Mouse (Mus musculus): ENCODE data around the gene Hesx1. TPM values are rescaled to one million over a fixed set of nuclear protein-coding genes. Genes with fewer than 3 reads are reported as not detected.
A peak's percentile ranks its signal among the peaks of the same experiment; 100 is the strongest.

Gene Hesx1
- polyA plus RNA-seq, 1 experiment from 2014 or later: not detected

DNA sequence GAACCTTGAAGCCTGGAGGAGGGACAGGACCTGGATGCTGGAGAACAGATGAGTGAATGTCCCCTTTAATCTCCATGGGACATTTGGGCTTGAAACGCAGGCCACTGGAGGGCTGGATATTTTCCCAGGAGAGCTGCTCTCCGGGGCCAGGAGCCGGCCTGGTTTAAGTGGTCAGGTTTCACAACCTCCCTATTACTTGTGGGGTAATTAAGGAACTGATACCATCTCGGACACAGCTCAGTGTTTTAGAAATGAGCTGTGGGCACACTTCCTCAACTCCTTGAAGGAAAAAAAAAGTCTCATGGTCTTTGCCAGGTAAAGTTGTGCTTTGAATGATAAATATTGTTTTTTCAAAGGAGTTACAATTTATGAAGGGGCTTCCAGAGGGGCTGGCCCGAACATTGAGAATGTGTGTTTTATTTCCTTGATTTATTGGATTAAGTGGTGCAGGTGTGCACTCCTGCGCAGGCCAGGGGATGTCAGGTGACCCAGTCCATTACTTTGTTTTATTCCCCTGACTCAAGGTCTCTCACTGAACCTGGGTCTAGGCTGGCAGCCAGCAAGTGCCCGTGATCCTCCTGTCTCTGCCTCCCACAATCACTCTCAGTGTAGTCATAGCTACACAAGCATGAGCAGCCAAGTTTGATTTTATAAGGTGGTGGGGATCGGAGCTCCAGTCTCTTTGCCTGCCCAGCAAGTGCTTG, 48.2 kb downstream of the Hesx1 start:
- 0 out of 2 replicates have a peak, but pooled peaks cover 2% of the 10 kb centered on the region for H3K27me3 ChIP-seq (ENCODE audit: control insufficient read depth, insufficient read depth, low read length)
- H3K27ac ChIP-seq (ENCODE audit: low read depth, low read length): no peak overlapping the region
- no peak overlapping the region for H3K4me3 ChIP-seq (ENCODE audit: low read depth, low read length)
- no peaks in the 10 kb centered on the region for H3K36me3 ChIP-seq (ENCODE audit: control insufficient read depth, insufficient read depth, low read length)
- H3K9ac ChIP-seq (ENCODE audit: low read length): no peak overlapping the region
- DNase-seq (ENCODE audit: low spot score): no peak
- no peaks in the 10 kb centered on the region for H3K9me3 ChIP-seq (ENCODE audit: control insufficient read depth, low read length)
- 36% methylated on average over 8 of the region's 8 CpGs for WGBS
- ATAC-seq (ENCODE audit: insufficient read depth, low FRiP score, low TSS enrichment): no peak
- peak overlapping the region; percentile 4; the same call in 1 of the 2 replicates for H3K4me2 ChIP-seq (ENCODE audit: low read depth)
- peaks cover 41% of the 10 kb centered on the region for H3K4me1 ChIP-seq (ENCODE audit: control insufficient read depth, insufficient read depth, low read length)

DNA sequence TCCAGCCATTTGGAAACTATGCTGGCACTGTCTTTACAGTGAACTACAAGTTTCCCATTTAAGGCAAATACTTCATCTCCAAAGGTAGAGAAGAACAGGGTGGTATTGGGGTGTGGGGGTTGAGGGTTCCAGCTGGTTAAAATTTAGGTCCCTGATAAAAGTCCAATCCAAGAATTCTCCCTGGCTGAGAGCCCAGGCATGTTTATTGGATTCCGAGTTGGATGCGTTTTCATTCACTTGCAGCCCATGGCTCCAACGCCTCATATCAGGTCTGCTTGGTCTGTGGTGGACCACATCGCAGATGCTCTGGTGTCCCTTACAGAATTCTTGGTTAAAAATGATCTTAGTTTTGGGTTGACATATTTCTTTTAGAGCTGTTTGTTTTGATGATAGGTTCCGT, 49.2 kb downstream of the Hesx1 start:
- no peaks in the 10 kb centered on the region for H3K36me3 ChIP-seq (ENCODE audit: control insufficient read depth, insufficient read depth, low read length)
- 0 out of 2 replicates have a peak overlapping the region, but pooled peaks have one; percentile 75 for H3K27ac ChIP-seq (ENCODE audit: low read depth, low read length)
- no peak overlapping the region for H3K4me2 ChIP-seq (ENCODE audit: low read depth)
- DNase-seq (ENCODE audit: low spot score) (no peak), ATAC-seq (ENCODE audit: insufficient read depth, low FRiP score, low TSS enrichment) (no peak)
- H3K27me3 ChIP-seq (ENCODE audit: control insufficient read depth, insufficient read depth, low read length): 0 out of 2 replicates have a peak, but pooled peaks cover 2% of the 10 kb centered on the region
- no peak overlapping the region for H3K4me3 ChIP-seq (ENCODE audit: low read depth, low read length)
- H3K9me3 ChIP-seq (ENCODE audit: control insufficient read depth, low read length): no peaks in the 10 kb centered on the region
- H3K9ac ChIP-seq (ENCODE audit: low read length): no peak overlapping the region
- WGBS: 60% methylated on average over 5 of the region's 5 CpGs
- peaks cover 48% of the 10 kb centered on the region for H3K4me1 ChIP-seq (ENCODE audit: control insufficient read depth, insufficient read depth, low read length)

- Histone ChIP-seq H3K4me1 (ENCODE audit: control insufficient read depth, insufficient read depth, low read length) (peaks cover 51% of the 10 kb centered on the region), H3K27me3 (ENCODE audit: control insufficient read depth, insufficient read depth, low read length) (0 out of 2 replicates have a peak, but pooled peaks cover 2% of the 10 kb centered on the region), H3K9ac (ENCODE audit: low read length) (no peak overlapping the region), H3K4me2 (ENCODE audit: low read depth) (peak overlapping the region; percentile 31), H3K4me3 (ENCODE audit: low read depth, low read length) (no peak overlapping the region), H3K36me3 (ENCODE audit: control insufficient read depth, insufficient read depth, low read length) (no peaks in the 10 kb centered on the region), H3K9me3 (ENCODE audit: control insufficient read depth, low read length) (no peaks in the 10 kb centered on the region), H3K27ac (ENCODE audit: low read depth, low read length) (peak overlapping the region; percentile 75)
- ATAC-seq (ENCODE audit: insufficient read depth, low FRiP score, low TSS enrichment) (peak; percentile 74), DNase-seq (ENCODE audit: low spot score) (peak; percentile 48)
- WGBS: under 1% methylated on average over 11 of the region's 11 CpGs
Measured at GRCm38 (mm10) chr14:27044221-27044966, 50.2 kb downstream of the Hesx1 start.

GRCm38 (mm10) chr14:27044967-27045361, 50.7 kb downstream of the Hesx1 start:
- peak; percentile 73 for DNase-seq (ENCODE audit: low spot score)
- H3K9me3 ChIP-seq (ENCODE audit: control insufficient read depth, low read length): no peaks in the 10 kb centered on the region
- no peak overlapping the region for H3K9ac ChIP-seq (ENCODE audit: low read length)
- peak overlapping the region; percentile 75 for H3K27ac ChIP-seq (ENCODE audit: low read depth, low read length)
- peak; percentile 73 for ATAC-seq (ENCODE audit: insufficient read depth, low FRiP score, low TSS enrichment)
- no peak overlapping the region for H3K4me3 ChIP-seq (ENCODE audit: low read depth, low read length)
- H3K27me3 ChIP-seq (ENCODE audit: control insufficient read depth, insufficient read depth, low read length): 0 out of 2 replicates have a peak, but pooled peaks cover 2% of the 10 kb centered on the region
- peaks cover 56% of the 10 kb centered on the region for H3K4me1 ChIP-seq (ENCODE audit: control insufficient read depth, insufficient read depth, low read length)
- no peaks in the 10 kb centered on the region for H3K36me3 ChIP-seq (ENCODE audit: control insufficient read depth, insufficient read depth, low read length)
- H3K4me2 ChIP-seq (ENCODE audit: low read depth): peak overlapping the region; percentile 31
- 0% methylated on average over 2 of the region's 2 CpGs for WGBS

GRCm38 (mm10) chr14:27048231-27048956, 54.2 kb downstream of the Hesx1 start:
- 35% methylated on average over 8 of the region's 8 CpGs for WGBS
- Histone ChIP-seq H3K27me3 (ENCODE audit: control insufficient read depth, insufficient read depth, low read length) (no peaks in the 10 kb centered on the region), H3K36me3 (ENCODE audit: control insufficient read depth, insufficient read depth, low read length) (no peaks in the 10 kb centered on the region), H3K9me3 (ENCODE audit: control insufficient read depth, low read length) (no peaks in the 10 kb centered on the region), H3K4me2 (ENCODE audit: low read depth) (no peak overlapping the region), H3K4me3 (ENCODE audit: low read depth, low read length) (no peak overlapping the region), H3K4me1 (ENCODE audit: control insufficient read depth, insufficient read depth, low read length) (peaks cover 83% of the 10 kb centered on the region), H3K9ac (ENCODE audit: low read length) (no peak overlapping the region), H3K27ac (ENCODE audit: low read depth, low read length) (no peak overlapping the region)
- DNase-seq (ENCODE audit: low spot score) (no peak), ATAC-seq (ENCODE audit: insufficient read depth, low FRiP score, low TSS enrichment) (no peak)

DNA sequence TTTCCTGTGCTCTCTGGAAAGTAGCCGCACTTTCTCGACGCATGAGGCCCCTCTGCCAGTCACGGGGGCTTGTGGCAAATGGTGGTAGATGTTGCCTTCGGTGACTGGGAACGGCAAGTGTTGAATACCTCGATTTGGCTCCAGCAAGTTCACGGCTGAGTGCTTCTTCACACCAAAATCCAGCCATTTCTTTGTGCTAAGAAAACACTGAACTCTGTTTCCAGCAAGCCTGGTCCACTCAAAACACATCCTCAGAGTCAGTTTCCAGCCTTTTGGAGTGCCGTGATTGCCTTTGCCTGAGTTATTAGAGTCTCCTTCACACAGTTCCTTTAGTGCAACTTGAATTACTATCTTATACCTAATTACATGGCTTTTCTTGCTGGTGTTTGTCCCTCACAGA, 55.8 kb downstream of the Hesx1 start:
- DNase-seq (ENCODE audit: low spot score) (peak; percentile 55), ATAC-seq (ENCODE audit: insufficient read depth, low FRiP score, low TSS enrichment) (peak; percentile 51; the same call in 1 of the 2 replicates)
- H3K36me3 ChIP-seq (ENCODE audit: control insufficient read depth, insufficient read depth, low read length): no peaks in the 10 kb centered on the region
- H3K9ac ChIP-seq (ENCODE audit: low read length): no peak overlapping the region
- peaks cover 68% of the 10 kb centered on the region for H3K4me1 ChIP-seq (ENCODE audit: control insufficient read depth, insufficient read depth, low read length)
- WGBS: 7% methylated on average over 9 of the region's 9 CpGs
- H3K4me3 ChIP-seq (ENCODE audit: low read depth, low read length): no peak overlapping the region
- no peaks in the 10 kb centered on the region for H3K9me3 ChIP-seq (ENCODE audit: control insufficient read depth, low read length)
- no peaks in the 10 kb centered on the region for H3K27me3 ChIP-seq (ENCODE audit: control insufficient read depth, insufficient read depth, low read length)
- peak overlapping the region; percentile 87 for H3K27ac ChIP-seq (ENCODE audit: low read depth, low read length)
- peak overlapping the region; percentile 23; the same call in 1 of the 2 replicates for H3K4me2 ChIP-seq (ENCODE audit: low read depth)

DNA sequence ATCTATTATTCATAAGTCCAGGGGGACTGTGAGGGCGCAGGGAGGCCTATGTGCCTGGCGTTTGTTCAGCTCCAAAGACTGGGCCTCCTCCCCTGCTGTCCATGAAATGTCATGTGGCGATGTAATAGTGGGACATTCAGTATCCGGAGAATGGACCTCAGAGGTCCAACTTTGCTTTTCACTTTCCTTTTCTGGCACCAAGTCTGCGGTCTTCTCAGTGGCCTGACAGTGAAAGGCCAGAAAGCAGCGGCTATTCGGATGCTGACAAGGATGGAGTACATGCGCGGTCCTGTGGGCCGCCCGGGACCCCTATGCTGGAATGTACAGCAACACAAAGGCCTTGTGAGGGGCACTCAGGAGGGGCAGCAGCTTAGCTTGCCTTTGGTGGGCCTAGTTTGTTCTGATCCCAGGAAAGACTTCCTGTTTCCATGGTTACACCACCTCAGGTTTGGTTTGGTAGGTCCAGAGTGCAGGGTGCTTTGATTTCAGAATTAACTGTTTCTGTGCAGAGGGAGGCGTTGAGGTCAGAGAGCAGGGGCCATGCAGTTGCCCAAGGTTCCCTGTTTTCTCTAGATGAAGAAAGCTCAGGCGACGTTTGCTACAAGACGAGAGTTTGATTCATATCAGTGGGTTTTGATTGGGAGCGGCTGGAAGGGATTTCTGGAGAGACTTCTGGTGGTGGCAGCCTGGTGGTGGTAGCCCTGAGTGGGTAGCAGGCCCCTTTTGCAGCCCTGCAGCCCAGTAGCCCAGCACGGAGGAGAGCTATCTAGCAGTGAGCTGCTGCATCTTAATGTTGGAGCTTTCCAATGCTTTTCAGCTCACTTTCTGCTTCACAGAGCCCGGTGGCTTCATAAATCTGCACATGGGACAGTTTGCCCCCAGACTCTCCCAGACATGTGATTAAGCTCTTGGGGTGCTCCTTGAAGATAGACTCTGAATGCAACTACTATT, 56.6 kb downstream of the Hesx1 start:
- 11% methylated on average over 18 of the region's 18 CpGs for WGBS

DNA sequence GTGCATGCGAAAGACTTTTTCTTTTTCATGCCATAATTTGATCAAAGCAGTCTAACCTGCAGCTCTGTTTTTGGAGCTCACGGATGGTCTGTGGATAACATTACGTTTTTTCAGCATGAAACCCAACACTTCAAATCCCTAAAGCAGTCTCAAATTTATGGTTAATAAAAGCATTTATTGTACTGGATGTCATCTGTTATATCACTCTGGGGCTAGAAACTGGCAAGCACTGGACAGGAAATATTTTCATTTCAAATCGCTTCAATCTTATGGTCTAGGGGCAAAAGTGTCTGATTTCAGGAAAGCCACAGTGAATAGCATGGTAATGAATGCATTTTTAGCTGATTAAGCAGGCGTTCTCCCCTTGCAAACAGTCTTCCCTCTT, 57.3 kb downstream of the Hesx1 start:
- H3K4me3 ChIP-seq (ENCODE audit: low read depth, low read length): no peak overlapping the region
- H3K4me1 ChIP-seq (ENCODE audit: control insufficient read depth, insufficient read depth, low read length): peaks cover 55% of the 10 kb centered on the region
- no peak for ATAC-seq (ENCODE audit: insufficient read depth, low FRiP score, low TSS enrichment)
- no peaks in the 10 kb centered on the region for H3K9me3 ChIP-seq (ENCODE audit: control insufficient read depth, low read length)
- H3K27ac ChIP-seq (ENCODE audit: low read depth, low read length): peak overlapping the region; percentile 87
- no peaks in the 10 kb centered on the region for H3K36me3 ChIP-seq (ENCODE audit: control insufficient read depth, insufficient read depth, low read length)
- 29% methylated on average over 5 of the region's 5 CpGs for WGBS
- no peak overlapping the region; the same call in 1 of the 2 replicates for H3K4me2 ChIP-seq (ENCODE audit: low read depth)
- no peak for DNase-seq (ENCODE audit: low spot score)
- no peak overlapping the region for H3K9ac ChIP-seq (ENCODE audit: low read length)
- no peaks in the 10 kb centered on the region for H3K27me3 ChIP-seq (ENCODE audit: control insufficient read depth, insufficient read depth, low read length)

More for the DNA sequence above, 56.6 kb downstream of the Hesx1 start:
- peak overlapping the region; percentile 23 for H3K4me2 ChIP-seq (ENCODE audit: low read depth)
- H3K36me3 ChIP-seq (ENCODE audit: control insufficient read depth, insufficient read depth, low read length): no peaks in the 10 kb centered on the region
- DNase-seq (ENCODE audit: low spot score) (peak; percentile 81), ATAC-seq (ENCODE audit: insufficient read depth, low FRiP score, low TSS enrichment) (peak; percentile 88)
- no peak overlapping the region for H3K4me3 ChIP-seq (ENCODE audit: low read depth, low read length)
- H3K27ac ChIP-seq (ENCODE audit: low read depth, low read length): peak overlapping the region; percentile 87
- no peaks in the 10 kb centered on the region for H3K9me3 ChIP-seq (ENCODE audit: control insufficient read depth, low read length)
- no peaks in the 10 kb centered on the region for H3K27me3 ChIP-seq (ENCODE audit: control insufficient read depth, insufficient read depth, low read length)
- H3K9ac ChIP-seq (ENCODE audit: low read length): peak overlapping the region; percentile 5
- H3K4me1 ChIP-seq (ENCODE audit: control insufficient read depth, insufficient read depth, low read length): peaks cover 61% of the 10 kb centered on the region

Measured in neural tube, embryonic 11.5 days (tissue).